Mouse (Mus musculus) cerebellum, adult 8-10 months (tissue): ENCODE measurements around the gene Cd93.

Source experiments
- DNase-seq: peaks from one replicate; pipeline ENCODE4 v3.0.0; 2022

Gene Cd93

GRCm38 (mm10) chr2:148441421-148441820 is 1.9 kb downstream of the Cd93 start:
- no peak for DNase-seq

GRCm38 (mm10) chr2:148439691-148440276 is 3.6 kb downstream of the Cd93 start:
- no peak for DNase-seq

- DNase-seq: no peak
Observed at GRCm38 (mm10) chr2:148436285-148436684, 7.1 kb downstream of the Cd93 start.

GRCm38 (mm10) chr2:148432346-148432745 is 11.0 kb downstream of the Cd93 start:
- no peak for DNase-seq

GRCm38 (mm10) chr2:148430941-148431340 is 12.4 kb downstream of the Cd93 start:
- DNase-seq: no peak

GRCm38 (mm10) chr2:148429001-148429505 is 14.3 kb downstream of the Cd93 start:
- DNase-seq: no peak

- no peak for DNase-seq
Observed at GRCm38 (mm10) chr2:148428523-148428922, 14.8 kb downstream of the Cd93 start.

- DNase-seq: no peak
Observed at GRCm38 (mm10) chr2:148427553-148427952, 15.8 kb downstream of the Cd93 start.

- no peak for DNase-seq
Observed at GRCm38 (mm10) chr2:148425709-148426382, 17.5 kb downstream of the Cd93 start.

GRCm38 (mm10) chr2:148421706-148422105 is 21.7 kb downstream of the Cd93 start:
- DNase-seq: no peak

GRCm38 (mm10) chr2:148421112-148421511 is 22.3 kb downstream of the Cd93 start:
- DNase-seq: no peak

- no peak for DNase-seq
Observed at GRCm38 (mm10) chr2:148419776-148420175, 23.6 kb downstream of the Cd93 start.

GRCm38 (mm10) chr2:148419151-148419550 is 24.2 kb downstream of the Cd93 start:
- no peak for DNase-seq

- DNase-seq: no peak
Observed at GRCm38 (mm10) chr2:148409821-148410220, 33.5 kb downstream of the Cd93 start.

GRCm38 (mm10) chr2:148409141-148409540 is 34.2 kb downstream of the Cd93 start:
- DNase-seq: no peak

- no peak for DNase-seq
Observed at GRCm38 (mm10) chr2:148408761-148409120, 34.6 kb downstream of the Cd93 start.

- no peak for DNase-seq
Observed at GRCm38 (mm10) chr2:148407870-148408760, 35.2 kb downstream of the Cd93 start, which contains the start of gene Thbd. Gene Thbd, minus strand, starts transcription at chr2:148408188.

GRCm38 (mm10) chr2:148406971-148407869 is 36.1 kb downstream of the Cd93 start:
- DNase-seq: no peak

- DNase-seq: no peak
Observed at GRCm38 (mm10) chr2:148406160-148406970, 37.0 kb downstream of the Cd93 start.

GRCm38 (mm10) chr2:148404906-148405305 is 38.5 kb downstream of the Cd93 start:
- no peak for DNase-seq

GRCm38 (mm10) chr2:148402227-148402626 is 41.1 kb downstream of the Cd93 start:
- no peak for DNase-seq
